Mouse (Mus musculus) gastrocnemius, postnatal 10 days (tissue): ENCODE results near the gene Ptprq. TPM values are rescaled to one million over a fixed set of nuclear protein-coding genes. Genes with fewer than 3 reads are reported as not detected.

Experiments
- DNase-seq: peaks from one replicate; pipeline ENCODE4 v3.0.0; 2021; ENCODE audit warnings: mixed read lengths
- total RNA-seq, 2 experiments: library from RNA; stranded (reverse); gene quantifications; 2 replicates each; pipeline ENCODE4 v1.2.3; 2021

Gene Ptprq
- total RNA-seq, 2 experiments from 2014 or later, result 0.54 to 0.65 TPM

DNA sequence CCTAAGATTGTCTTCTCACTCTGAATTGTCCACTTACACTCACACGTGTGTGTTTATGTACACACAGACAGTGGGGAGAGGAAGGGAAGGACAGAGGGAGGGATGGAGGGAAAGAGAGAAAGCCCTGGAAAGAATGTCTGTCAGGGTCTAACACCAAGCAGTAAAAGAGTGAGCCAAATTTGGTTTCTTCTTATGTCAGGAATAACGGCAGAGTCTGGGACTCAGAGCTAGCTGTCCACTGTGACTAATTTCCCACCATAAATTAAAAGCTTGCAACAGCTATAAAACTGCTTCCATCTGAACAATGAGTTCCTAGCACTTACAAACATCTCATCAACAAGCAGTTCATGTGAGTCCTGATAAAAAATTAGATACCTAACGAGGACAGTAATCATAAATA, 91.7 kb downstream of the Ptprq start:
- no peak for DNase-seq

DNA sequence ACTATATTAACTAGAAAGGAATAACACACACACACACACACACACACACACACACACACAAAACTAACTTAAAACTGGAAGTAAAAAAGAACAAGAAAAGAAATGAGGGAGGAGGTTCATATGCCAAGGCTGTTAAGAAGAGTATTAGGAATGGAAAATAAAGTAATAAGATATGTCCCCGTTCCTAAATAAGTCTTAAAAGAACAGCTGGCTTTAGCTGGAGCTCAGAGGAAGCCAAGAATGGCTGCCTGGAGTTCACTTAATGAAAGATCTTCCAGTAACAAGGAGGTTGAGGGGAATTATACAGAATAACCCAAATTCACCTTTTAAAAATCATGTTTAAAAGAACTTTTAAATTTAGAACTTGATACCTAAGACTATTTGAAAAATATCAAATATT, 93.2 kb downstream of the Ptprq start:
- no peak for DNase-seq

DNA sequence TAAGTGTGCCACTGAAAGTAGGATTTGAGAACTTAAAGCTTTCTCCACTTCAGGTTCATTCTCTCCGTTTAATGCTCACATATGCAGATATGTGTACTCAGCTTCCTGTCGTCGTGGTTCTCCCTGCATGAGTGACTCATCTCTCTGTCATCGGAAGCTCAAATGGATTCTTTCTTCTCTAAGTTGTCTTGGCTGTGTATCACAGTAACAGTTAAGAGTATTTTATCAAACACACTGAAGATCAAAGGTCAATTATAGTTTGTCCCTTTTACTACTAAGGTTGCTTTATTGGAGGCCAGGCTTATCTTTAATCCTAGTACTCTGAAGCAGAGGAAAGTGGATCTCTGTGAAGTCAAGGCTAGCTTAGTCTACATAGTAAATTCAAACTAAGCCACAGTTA, 95.6 kb downstream of the Ptprq start:
- DNase-seq, result no peak

DNA sequence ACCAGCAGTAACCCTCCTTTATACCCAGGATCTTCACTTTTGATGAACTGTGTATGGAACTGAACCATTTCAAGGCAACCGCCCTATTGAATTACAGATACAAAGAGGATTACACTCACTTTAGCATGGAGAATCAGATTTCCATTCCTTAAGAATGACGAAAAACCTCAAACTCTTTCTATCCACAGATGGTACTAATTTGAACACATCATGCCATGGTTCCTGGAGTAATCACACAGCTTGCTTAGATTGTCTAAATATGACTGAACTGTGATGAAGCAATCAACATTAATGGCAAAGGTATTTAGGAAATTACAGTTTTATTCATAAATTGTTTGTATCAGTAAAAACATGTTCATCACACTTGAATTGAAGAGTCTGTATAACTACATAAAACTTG, 104.4 kb downstream of the Ptprq start:
- no peak for DNase-seq

DNA sequence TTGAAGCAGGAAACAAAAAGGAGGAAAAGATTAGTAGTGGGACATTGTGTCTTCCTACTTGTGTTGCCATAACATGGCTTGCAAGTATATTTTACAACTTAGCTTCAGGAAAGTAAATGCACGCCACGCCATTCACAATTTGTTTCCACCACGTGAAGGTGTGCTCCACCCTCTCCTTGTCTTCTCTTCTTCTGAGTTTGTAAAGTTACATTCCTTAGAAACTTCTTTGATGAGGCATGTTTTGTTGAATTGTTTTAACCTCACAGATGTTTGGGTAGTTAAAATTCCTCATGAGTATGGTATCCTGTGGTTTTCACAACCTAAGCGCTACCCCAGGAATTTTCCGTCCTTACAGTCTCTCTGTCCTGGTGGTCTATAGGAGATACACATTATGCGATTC, 118.5 kb downstream of the Ptprq start:
- DNase-seq, result no peak

DNA sequence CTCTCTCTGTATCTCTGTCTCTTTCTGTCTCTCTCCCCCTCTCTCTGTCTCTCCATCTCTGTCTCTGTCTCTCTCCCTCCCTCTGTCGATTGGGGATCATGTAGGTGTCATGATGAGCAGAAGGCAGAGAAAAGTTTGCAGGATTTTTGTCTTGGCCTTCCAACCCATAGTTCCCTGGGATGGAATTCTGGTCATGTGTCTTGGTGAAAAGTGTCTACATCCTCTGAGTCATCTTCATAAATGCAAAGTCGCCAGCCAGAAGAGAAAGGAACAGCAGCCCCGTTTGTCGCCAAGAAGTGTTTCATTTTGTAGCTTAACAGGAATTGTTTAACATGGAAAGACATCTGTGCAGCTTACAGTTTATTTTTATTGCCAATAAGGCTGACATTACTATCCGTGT, 136.5 kb downstream of the Ptprq start:
- DNase-seq, result no peak

DNA sequence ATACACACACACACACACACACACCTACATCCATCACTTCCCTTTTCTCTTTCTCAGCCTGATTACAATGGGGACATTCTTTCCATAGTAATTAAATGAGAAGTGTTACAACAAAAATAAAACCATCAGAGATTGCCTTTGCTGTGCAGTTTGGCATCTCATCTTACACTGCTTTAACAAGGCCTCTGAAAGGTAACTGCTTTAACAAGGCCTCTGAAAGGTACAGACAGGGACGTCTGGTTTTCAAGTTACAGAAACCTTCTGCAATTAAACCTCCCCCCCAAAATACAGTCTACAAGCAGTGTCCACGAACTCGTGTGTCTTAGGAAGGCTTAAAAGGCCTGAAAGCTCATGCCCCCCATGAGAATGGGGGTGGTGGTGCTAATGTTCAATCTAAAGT, 150.8 kb downstream of the Ptprq start:
- no peak for DNase-seq

DNA sequence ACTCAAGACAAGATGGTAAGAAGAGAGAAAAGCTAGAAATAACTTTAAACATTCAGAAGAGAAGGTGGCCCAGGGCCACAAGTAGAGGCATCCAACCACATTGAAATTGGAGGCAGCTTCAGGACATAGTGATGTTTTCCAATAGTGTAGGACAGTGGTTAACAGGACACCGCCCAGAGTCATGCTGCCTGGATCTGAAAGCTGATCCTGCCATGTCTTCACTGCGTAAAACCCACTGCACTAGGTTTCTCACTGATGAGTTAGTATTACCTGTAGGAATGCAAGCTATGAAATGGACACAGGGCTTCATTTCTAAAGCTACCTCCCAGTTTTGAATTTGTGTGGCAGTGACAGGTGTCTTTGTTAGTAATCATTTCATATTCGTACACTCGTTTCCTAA, 151.6 kb downstream of the Ptprq start:
- DNase-seq, result no peak

DNA sequence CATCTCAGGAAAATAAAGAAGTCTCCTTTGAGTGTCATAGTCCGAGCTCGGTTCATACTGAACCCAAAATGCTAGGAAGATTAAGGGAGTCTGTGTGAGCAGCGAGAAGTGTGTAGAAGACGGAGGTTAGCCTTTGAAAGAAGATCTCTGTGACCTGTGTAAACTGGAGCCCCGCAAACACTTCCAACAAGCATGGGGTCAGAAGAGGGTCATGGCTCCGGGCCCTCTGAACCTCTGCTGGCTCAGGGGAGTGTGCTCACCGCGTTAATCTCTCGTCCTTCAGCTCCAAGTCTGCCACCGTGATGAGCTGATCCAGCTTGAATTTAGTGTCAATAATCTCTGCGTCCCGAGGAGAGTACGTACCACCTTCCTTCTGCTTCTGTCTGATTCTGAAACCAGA, 157.0 kb downstream of the Ptprq start:
- DNase-seq, result peak; percentile 45

DNA sequence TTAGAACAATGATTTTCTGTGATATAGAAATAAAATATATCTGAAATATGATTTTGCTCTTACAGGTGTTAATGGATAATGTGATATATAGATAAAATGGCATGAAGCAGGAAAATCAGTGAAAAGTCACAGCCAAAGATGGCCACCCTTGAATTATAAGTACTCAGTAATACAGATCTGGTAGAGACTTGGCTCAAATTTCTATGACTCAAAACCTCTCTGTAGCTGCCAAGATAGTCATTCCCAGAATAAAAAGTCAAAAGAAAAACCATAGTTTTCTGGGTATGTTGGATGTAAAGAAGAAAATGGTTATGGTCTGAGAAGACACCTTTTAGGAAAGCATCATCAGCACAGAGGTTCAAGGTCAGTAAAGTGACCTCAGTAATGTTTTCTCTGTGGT, 159.0 kb downstream of the Ptprq start:
- DNase-seq, result no peak

DNA sequence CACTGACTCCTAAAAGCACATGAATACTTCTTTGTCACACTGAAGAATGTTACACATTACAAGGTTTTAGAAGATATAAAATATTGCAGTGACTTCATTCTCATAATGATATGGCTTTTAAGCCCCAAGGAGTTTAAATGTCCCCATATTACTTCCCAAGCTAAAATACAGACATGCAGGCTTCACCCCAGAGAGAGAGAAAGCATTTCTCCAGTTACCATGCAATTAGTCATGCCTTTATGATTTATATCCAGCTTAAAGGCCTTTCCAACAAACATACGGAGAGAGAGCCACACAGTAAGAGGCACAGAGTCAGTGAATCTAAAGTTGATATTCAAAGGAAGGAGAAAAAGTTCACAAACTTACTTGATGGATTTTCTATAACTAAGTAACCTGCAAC, 176.8 kb downstream of the Ptprq start:
- DNase-seq, result no peak

DNA sequence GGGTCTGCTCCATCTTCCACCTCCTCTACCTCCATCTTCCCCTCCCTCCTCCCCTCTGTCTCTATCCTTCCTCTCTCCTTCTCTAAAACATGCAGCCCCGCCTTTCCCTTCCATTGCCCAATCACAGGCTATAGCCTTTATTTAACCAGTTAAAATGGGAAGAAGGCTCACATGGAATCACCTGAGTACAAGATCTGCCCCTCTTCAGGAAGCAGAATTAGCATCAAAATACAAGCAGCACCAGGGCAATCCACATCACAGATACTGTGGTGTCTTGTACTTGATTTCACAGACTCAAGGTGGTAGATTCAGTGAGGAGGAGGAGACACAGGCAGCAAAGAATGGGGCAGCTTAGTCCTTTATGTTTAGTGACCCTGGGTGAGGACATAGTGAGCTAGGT, 191.1 kb downstream of the Ptprq start:
- DNase-seq, result no peak

DNA sequence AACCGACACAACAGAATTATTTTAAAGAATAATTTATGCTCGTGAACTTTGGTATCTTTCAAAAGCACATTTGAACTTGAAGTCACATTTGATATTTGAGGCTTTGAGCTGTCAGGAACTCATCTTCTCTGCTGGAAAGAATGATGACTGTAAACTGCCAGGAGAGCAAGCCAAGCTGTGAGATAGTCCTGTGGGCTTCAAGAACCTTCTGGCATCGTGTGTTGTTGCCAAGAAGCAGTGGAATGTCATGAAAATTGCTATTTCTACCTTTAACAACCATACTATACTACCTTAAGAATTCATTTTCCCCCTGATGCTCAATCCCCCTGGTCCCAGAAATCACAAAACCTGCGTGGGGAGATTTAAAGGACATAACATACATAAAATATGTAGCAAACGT, 200.6 kb downstream of the Ptprq start:
- DNase-seq, result no peak

DNA sequence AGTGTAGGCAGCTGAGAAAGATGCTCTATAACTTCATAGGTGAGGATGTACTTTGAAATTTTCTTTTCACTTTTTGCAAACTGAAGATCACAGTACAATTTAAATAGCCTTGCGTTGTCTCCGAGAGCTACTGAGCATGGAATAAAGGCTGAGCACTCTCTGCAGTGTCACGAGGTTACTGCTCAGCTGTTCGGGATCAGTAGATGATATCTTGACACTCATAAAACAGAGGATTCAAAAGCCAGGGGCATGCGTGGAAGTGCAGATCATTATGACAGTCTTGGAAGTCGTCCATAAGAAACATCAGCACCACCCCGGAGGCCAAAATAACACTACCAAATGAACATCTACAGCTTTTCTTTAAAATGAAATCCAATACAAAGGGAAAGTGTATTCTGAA, 203.2 kb downstream of the Ptprq start:
- no peak for DNase-seq

DNA sequence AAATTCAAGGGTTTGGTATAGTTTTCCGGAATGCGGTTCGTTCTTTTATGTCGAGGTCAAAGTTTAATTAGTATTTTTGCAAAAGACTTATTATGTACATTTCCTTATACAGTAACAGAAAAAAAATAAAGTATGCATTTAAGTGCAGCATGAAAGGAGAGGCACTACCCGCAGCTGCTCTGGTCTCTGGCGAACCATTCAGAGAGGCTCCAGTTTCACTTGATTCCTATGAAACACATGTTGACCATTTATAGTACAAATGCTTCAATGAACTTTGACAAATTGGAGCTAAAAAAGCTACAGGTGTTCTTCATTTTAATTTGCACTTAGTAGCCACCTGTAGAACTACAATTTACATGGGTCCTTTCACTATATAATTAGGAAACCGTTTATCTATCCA, 205.1 kb downstream of the Ptprq start:
- DNase-seq, result no peak

DNA sequence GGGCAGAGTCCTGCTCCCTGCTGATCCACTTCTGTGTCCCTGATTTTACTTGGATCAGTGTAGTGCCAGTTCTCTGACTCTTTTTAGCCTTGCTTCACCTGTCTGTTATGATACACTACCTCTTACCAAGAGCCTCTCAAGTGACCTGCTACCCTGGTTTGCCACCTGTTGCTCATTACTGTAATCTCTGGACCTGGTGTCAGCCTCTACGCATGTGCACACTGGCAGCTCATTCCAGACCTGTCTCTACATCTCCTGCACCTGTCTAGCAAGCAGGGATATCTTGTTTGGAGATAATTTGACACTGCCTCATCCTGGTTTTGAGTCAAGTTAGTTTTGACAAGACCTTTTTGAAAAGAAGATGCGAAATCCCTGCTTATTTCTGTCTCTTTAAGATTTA, 213.5 kb downstream of the Ptprq start:
- no peak for DNase-seq

DNA sequence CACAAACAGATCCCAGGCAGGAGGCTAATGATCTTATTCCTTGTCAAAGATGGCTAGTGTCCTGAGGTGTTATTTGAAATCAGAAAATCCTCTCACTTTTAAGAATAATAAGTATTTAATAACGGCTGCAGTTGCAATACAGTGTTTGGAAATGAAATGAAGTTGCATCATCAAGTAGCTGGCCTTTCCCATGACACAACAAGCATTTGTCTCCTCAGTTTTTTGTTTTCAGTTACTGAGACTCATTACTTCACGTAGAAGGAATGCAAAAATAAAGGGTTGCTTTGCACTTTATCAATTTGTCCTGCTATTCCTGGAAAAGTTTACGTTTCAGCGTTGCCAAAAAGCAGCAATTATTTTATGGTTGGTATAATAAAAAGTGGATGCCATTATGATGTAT, 216.4 kb downstream of the Ptprq start:
- DNase-seq, result no peak

DNA sequence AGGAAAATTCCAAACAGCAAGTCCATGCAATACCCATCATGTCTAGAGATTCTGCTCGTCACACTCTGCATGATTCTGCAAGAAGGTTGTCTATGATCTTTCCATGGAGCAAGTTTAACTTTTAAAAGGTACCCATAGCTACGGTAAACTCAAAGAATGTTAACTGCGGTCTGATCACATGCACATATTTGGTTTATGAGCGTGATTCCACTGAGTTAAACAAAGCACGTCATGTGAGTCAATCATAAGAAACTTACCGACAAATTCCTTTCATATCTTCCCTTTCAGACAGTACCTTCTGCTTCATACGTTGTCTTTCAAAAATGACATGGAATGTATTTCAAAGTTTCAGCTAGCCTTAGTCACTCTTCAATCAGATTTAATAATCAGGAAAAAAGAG, 217.7 kb downstream of the Ptprq start:
- no peak for DNase-seq

DNA sequence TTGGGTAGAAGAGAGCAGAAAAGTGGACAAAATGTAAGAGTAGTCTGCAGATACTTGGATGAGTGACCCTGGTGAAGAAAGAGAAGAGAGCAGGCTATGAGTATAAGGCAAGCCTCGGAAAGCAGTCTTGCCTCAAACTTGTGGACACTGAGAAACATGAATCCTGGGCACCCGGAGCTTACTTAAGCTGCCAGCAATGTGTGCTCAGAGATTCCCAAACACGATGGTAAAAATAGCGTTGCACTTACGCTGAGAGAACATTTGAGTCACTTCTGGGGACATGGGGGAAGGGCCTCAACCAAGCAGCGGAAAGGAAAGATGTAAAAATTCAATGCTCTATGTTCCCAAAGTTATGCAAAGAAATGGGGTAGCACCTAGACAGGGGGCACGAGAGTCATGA, 220.2 kb downstream of the Ptprq start:
- DNase-seq, result no peak

DNA sequence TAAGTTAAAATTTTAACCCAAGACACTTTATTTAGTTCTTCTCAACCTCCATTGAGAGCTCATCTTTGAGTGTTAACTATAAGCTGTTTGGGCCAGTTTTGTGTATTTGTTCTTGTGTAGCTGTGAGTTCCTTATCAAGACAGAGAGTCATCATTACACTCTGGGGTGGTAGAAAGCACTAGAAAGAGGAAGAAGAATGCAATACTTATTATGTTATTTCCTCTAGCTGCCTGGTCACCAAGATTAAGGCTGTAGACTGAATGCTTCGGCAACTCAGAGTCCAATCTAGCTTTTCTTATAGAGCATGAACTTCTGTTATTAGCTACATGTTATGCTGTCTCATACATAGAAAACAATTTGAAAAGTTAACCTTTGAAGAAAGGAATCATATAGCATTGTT, 223.4 kb downstream of the Ptprq start:
- DNase-seq, result no peak

DNA sequence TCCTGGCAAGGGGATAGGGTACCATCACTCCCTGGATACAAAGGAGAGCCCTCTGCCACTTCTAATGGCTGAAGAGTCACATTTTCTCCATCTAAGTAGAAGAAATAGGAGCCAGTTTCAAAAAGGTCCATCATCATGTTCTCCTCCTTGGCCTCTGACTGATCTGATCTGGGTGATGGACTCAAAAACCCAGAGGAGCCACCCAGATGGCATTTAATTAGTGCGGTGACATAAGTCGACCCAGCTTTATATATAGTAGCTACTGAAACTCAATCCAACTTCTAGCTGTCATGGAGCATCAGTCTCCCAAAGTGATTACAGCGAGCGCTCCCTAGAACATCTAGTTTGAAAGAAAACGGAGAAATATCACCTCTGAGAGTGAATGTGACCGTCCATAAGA, 225.3 kb downstream of the Ptprq start, which contains the start of gene Myf6:
Myf6 (minus strand) TSS at position 170 of the 400 bp plus-strand sequence.
- no peak for DNase-seq

DNA sequence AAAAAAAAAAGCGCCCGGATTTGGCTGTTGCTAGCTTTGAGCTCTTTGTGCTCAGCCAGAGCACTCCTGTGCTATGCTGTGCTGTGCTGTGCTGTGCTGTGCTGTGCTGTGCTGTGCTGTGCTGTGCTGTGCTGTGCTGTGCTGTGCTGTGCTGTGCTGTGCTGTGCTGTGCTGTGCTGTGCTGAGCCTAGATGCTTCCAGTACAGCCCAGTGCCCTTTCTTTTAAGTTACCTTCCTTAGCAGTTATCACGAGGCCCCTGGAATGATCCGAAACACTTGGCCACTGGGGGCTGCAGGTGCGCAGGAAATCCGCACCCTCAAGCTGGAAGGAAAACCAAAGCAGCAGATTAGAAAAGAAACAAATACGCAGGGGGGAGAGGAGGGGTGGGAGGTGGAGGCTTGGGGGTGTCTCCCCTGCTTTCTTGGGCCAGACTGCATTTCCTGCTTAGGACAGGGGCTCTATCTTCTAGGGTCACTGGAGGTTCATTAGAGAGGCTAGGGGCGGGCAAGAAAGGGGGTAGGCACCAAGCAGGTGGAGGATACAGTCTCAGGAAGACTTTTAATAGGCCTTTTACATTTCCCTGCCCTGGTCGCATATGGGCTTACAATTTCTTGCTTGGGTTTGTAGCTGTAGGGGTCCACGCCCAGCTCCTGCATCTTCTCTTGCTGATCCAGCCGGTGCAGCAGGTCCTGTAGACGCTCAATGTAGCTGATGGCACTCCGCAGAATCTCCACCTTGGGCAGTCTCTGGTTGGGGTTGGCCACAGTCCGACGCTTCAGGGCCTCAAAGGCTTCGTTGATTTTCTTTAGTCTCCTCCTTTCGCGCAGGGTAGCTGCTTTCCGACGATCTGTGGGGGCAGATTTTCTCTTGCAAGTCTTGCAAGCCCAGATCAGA, 226.0 kb downstream of the Ptprq start:
- no peak for DNase-seq

DNA sequence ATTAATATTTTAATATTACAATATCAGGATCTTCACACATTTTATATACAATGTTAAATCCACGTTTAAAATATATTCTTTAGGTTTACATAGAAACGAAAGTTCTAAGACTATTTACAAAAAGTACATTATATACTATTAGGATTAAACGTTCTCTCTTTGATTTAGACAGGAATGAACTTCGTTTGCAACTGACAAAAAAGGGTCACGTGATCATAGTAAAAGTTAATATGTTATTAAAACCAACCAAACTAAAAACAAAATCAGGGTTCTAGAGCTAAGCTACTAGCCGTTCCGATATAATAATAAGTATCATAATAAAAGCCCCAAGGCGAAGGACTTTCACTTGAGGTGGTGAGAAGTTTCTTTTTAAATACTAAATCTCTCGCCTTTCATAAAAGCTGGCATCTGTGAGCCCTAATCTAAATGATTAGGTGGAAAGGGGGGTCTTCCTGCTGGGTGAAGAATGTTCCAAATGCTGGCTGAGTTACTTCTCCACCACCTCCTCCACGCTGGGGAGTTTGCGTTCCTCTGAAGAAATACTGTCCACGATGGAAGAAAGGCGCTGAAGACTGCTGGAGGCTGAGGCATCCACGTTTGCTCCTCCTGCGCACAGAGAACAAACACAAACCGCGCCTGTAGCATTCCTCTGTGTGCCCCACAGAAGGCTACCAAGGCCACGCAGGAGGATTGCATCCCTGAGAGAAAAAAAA, 226.8 kb downstream of the Ptprq start:
- no peak for DNase-seq
